Mouse (Mus musculus) myocyte (in vitro differentiated cells): Measurements from ENCODE around the gene Uggt1.

Source experiments
- CEBPB ChIP-seq: IDR thresholded peaks from 2 replicates; pipeline ENCODE4 v1.6.1; 2011; ENCODE audit warnings: mild to moderate bottlenecking, moderate library complexity; ENCODE audit not compliant: poor library complexity, insufficient read depth, severe bottlenecking
- E2F4 ChIP-seq: IDR thresholded peaks from one replicate; pipeline ENCODE4 v1.6.1; 2011; ENCODE audit warnings: mild to moderate bottlenecking, control low read depth, moderate library complexity; ENCODE audit not compliant: insufficient read depth
- MAX ChIP-seq: IDR thresholded peaks from one replicate; pipeline ENCODE4 v1.6.1; 2011; ENCODE audit warnings: low read depth, mild to moderate bottlenecking, control low read depth
- MYOD1 ChIP-seq, 3 experiments: IDR thresholded peaks; one replicate each; pipeline ENCODE4 v1.6.1; 2011; ENCODE audit warnings: control low read depth in 2 of 3, low read depth in 2 of 3, mild to moderate bottlenecking in 2 of 3, moderate library complexity in 1 of 3; ENCODE audit not compliant: insufficient read length in 2 of 3, control insufficient read depth in 1 of 3
- MYOG ChIP-seq, 3 experiments: IDR thresholded peaks; one replicate each; pipeline ENCODE4 v1.6.1; 2011; ENCODE audit warnings: control low read depth in 2 of 3, low read depth in 2 of 3, mild to moderate bottlenecking in 2 of 3; ENCODE audit not compliant: insufficient read length in 2 of 3, control insufficient read depth in 1 of 3, insufficient read depth in 1 of 3
- POLR2A ChIP-seq: IDR thresholded peaks from one replicate; pipeline ENCODE4 v1.6.1; 2011; ENCODE audit warnings: low read depth, mild to moderate bottlenecking, control low read depth, moderate library complexity; ENCODE audit not compliant: insufficient read length
- POLR2AphosphoS2 ChIP-seq: IDR thresholded peaks from one replicate; pipeline ENCODE4 v1.6.1; 2011; ENCODE audit warnings: low read depth, control low read depth; ENCODE audit not compliant: insufficient read length
- REST ChIP-seq: IDR thresholded peaks from one replicate; pipeline ENCODE4 v1.6.1; 2011; ENCODE audit warnings: mild to moderate bottlenecking, control low read depth, moderate library complexity; ENCODE audit not compliant: insufficient read depth, insufficient read length
- SRF ChIP-seq: IDR thresholded peaks from one replicate; pipeline ENCODE4 v1.6.1; 2011; ENCODE audit warnings: low read depth; ENCODE audit not compliant: control insufficient read depth, insufficient read length
- TCF12 ChIP-seq: IDR thresholded peaks from one replicate; pipeline ENCODE4 v1.6.1; 2011; ENCODE audit warnings: mild to moderate bottlenecking, control low read depth; ENCODE audit not compliant: poor library complexity, insufficient read depth, severe bottlenecking
- TCF3 ChIP-seq: IDR thresholded peaks from one replicate; pipeline ENCODE4 v1.6.1; 2011; ENCODE audit warnings: low read depth, control low read depth; ENCODE audit not compliant: insufficient read length
- USF1 ChIP-seq: IDR thresholded peaks from one replicate; pipeline ENCODE4 v1.6.1; 2011; ENCODE audit warnings: low read depth, mild to moderate bottlenecking, control low read depth, moderate library complexity

GRCm38 (mm10) chr1:36257276-36257675 is 12.8 kb upstream of the Uggt1 start:
- TF ChIP-seq POLR2A (no peak), MYOD1 (IDR thresholded peaks at IDR 0.05; ENCODE audit: control insufficient read depth in 1 of 3, insufficient read length in 2 of 3, low read depth in 2 of 3) (no peak), REST (no peak), E2F4 (no peak), USF1 (no peak), MYOG (IDR thresholded peaks at IDR 0.05; ENCODE audit: control insufficient read depth in 1 of 3, insufficient read depth in 1 of 3, insufficient read length in 2 of 3, low read depth in 2 of 3) (no peak), SRF (no peak), MAX (no peak), POLR2AphosphoS2 (no peak), CEBPB (no peak), TCF12 (no peak), TCF3 (no peak)
